Mouse (Mus musculus): ENCODE results near the gene Rpl37. TPM values are rescaled to one million over a fixed set of nuclear protein-coding genes. Genes with fewer than 3 reads are reported as not detected.

Gene Rpl37
- polyA plus RNA-seq (2016; fragmentation: Nextera tagmentation; extraction: Ambion mirVana): 494 and 521 TPM in 2 replicates

DNA sequence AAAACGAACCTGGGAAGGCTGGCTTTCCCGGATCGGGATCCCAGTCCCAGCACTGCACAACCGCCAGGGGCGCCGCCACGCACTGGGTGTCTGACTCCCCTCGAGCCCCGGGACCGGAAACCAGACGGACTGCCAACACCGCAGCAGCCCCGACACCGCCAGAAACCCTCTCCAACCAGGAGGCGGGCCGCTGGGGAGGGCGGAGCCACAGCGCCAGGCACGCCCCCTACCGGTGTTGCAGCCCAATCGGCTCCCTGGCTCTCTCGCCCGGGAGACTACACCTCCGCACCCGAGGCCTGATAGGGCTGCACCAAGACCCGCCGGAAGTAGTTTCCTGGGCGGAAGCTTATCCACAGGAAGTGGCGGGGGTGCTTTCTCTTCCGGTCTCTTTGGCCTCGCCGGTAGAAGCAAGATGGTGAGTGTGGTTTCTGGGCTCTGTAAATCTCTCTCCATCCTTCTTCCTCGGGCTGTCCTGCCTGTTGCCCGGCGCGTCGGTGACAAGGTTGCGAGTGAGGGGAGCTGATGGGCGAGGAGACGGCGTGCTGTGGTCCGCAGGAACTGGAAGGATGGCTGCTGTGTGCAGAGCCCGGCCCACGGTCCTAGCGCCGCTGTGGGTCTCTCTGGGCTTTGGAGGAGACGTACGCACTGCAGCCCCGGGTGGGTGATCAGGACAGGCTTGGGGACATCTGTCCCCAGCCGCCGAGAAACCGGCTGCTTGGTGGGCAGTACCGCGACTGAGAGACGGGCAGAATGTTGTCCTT is at the start of gene Rpl37:
Rpl37 (plus strand) TSS at position 376 of the 761 bp plus-strand sequence.
- Histone ChIP-seq H3K4me3 (peak within 1 kb of the TSS; percentile 87), H3K27ac (replicated peaks) (peak within 1 kb of the TSS; percentile 93), H3K36me3 (replicated peaks) (peaks cover 44% of the 10 kb centered on the region), H3K4me1 (peaks cover 20% of the 10 kb centered on the region), H3K27me3 (replicated peaks; ENCODE audit: low read depth, poor library complexity, severe bottlenecking) (no peaks in the 10 kb centered on the region), H3K9me3 (no peaks in the 10 kb centered on the region)
- DNase-seq (ENCODE audit: low spot score): peak; percentile 100
- WGBS: under 1% methylated on average over 55 of the region's 55 CpGs

DNA sequence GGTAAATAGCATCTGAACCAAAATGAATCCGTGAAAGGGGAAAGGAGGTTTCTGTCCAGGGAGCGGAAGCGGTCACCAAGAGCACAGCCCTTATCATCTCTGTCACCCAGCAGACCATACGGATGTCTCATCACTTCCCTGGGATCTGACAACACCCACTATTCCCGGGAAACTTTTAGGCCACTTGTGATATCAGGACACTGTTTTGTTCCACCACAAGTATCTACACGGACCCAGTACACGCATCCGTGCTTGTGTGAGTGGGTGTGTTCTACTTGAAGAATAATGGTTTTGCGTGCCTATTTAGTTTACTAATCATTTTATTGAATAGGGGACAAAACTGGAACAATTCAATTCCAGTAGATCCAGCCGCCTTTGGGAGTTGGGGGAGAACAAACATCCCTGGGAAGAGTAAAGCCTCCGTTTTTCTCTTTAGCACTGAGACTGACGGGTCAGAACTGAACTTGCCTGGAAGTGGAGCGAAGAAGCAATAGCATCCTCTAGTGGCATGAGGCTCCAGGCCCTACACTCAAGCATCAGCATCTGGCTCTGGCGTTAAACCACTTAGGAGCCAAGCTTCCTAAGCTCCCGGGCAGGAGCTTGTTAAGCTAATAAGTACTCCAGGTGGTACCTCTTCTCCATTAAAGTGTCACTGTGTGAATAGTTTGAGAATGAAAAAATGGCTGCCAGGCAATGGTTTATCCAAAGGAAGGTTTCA is 47.5 kb upstream of the Rpl37 start:
- H3K9me3 ChIP-seq: no peaks in the 10 kb centered on the region
- H3K27ac ChIP-seq (replicated peaks): no peak overlapping the region
- H3K36me3 ChIP-seq (replicated peaks): no peaks in the 10 kb centered on the region
- no peak overlapping the region for H3K4me3 ChIP-seq
- 60% methylated on average over 15 of the region's 15 CpGs for WGBS
- H3K27me3 ChIP-seq (replicated peaks; ENCODE audit: low read depth, poor library complexity, severe bottlenecking): no peaks in the 10 kb centered on the region
- peak; percentile 48 for DNase-seq (ENCODE audit: low spot score)
- no peaks in the 10 kb centered on the region for H3K4me1 ChIP-seq

DNA sequence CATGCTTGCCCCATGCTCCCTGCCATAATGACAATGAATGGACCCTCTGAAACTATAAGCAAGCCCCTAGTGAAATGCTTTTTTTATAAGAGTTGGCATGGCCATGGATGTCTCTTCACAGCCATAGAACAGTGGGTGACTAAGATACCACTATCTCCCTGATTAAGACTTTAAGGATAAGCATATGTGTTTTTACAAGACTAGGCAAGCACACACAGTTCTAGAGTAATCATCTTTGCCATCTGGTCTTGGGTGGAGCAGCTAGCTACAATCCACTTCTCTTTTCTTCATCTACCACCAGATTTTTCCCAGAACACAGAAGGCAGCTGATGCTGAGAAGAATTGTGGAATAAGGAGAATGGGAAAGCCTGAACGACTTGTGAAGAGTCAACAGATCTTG is 35.2 kb upstream of the Rpl37 start:
- Histone ChIP-seq H3K27me3 (replicated peaks; ENCODE audit: low read depth, poor library complexity, severe bottlenecking) (no peaks in the 10 kb centered on the region), H3K36me3 (replicated peaks) (no peaks in the 10 kb centered on the region)
- 79% methylated on average over 1 of the region's 1 CpGs for WGBS

DNA sequence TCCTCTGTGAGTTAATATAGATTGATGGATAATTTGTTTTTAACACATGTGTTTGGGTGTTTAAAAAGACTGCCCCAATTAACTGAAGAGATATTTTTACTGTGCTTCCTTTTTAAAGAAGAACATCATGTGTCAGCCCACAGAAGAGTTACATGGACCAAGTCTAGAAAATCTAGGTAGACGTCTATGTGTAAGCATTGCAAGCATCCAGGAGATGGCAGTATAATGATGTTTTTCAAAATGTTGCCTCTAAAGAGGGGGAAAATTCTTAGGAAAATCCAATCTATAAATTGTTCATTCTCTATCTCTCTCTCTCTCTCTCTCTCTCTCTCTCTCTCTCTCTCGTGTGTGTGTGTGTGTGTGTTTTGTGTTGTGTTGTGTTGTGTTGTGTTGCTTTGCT is 30.3 kb upstream of the Rpl37 start:
- 14% methylated on average over 2 of the region's 2 CpGs for WGBS
- H3K27me3 ChIP-seq (replicated peaks; ENCODE audit: low read depth, poor library complexity, severe bottlenecking): no peaks in the 10 kb centered on the region
- DNase-seq (ENCODE audit: low spot score): no peak

More for the DNA sequence above, 35.2 kb upstream of the Rpl37 start:
- Histone ChIP-seq H3K4me3 (no peak overlapping the region), H3K4me1 (no peaks in the 10 kb centered on the region), H3K27ac (replicated peaks) (no peak overlapping the region), H3K9me3 (no peaks in the 10 kb centered on the region)
- DNase-seq (ENCODE audit: low spot score): no peak

DNA sequence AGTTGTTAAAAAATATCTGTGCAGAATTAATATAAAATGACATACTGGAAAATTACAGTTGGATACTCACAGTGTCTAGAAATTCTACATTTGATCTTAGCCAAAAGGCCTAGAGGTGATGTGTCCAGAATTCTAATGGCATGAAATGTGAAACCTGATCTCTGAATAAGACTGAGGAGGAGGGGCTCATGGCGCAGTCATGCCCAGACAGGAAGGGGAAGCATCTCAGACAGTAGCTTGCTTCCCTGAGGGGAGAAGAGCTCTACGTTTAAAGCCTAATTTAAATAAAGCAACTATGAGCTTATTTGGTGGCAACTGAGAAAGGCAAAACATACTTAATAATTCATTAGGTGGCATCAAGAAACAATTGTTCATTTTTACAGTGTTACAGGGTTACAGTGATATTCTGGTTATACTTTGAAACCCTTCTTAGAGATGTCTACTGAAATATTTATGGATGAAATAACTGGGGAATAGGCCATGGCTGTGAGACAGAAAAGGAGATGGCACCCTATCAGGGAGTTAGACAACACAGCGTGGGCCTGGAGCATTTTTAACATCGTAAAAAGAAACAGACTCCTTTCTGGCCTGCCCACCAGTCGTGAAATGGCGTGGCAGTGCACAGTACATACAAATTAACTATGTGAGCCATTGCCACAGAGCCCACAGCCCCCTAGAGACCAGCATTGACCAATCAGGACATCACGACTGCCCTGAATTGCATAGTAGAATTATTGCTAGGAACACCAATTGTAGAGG is 27.4 kb upstream of the Rpl37 start:
- H3K9me3 ChIP-seq: no peaks in the 10 kb centered on the region
- no peak overlapping the region for H3K4me3 ChIP-seq
- H3K36me3 ChIP-seq (replicated peaks): no peaks in the 10 kb centered on the region
- H3K27me3 ChIP-seq (replicated peaks; ENCODE audit: low read depth, poor library complexity, severe bottlenecking): no peaks in the 10 kb centered on the region
- no peak for DNase-seq (ENCODE audit: low spot score)
- H3K4me1 ChIP-seq: peaks cover 7% of the 10 kb centered on the region
- H3K27ac ChIP-seq (replicated peaks): peak overlapping the region; percentile 1; the same call in 1 of the 2 replicates
- WGBS: 72% methylated on average over 7 of the region's 7 CpGs

More for the DNA sequence above, 30.3 kb upstream of the Rpl37 start:
- Histone ChIP-seq H3K4me1 (peaks cover 7% of the 10 kb centered on the region), H3K36me3 (replicated peaks) (no peaks in the 10 kb centered on the region), H3K27ac (replicated peaks) (no peak overlapping the region), H3K4me3 (no peak overlapping the region), H3K9me3 (no peaks in the 10 kb centered on the region)

DNA sequence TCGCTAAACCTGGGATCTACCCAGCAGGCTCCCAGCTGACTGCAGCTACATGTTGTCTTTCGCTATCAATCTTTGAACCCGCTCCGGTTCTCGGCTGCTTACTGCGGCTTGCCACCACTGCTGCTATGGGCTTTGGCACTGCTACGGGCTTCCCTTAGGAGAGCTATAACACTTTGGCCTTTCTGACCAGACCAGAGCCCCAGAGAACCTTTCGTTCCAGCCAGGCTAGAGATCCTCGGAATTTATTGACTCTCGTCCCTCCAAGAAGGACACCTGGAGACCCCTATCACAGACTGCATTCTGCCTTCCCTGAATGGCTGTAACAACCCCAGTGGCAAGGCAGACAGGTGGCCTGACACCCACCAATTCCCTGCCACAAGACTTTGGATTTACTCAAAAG is 26.3 kb upstream of the Rpl37 start:
- H3K36me3 ChIP-seq (replicated peaks): no peaks in the 10 kb centered on the region
- H3K27me3 ChIP-seq (replicated peaks; ENCODE audit: low read depth, poor library complexity, severe bottlenecking): no peaks in the 10 kb centered on the region
- peaks cover 7% of the 10 kb centered on the region for H3K4me1 ChIP-seq
- H3K27ac ChIP-seq (replicated peaks): no peak overlapping the region
- DNase-seq (ENCODE audit: low spot score): no peak
- 95% methylated on average over 10 of the region's 10 CpGs for WGBS
- H3K4me3 ChIP-seq: no peak overlapping the region
- no peaks in the 10 kb centered on the region for H3K9me3 ChIP-seq

DNA sequence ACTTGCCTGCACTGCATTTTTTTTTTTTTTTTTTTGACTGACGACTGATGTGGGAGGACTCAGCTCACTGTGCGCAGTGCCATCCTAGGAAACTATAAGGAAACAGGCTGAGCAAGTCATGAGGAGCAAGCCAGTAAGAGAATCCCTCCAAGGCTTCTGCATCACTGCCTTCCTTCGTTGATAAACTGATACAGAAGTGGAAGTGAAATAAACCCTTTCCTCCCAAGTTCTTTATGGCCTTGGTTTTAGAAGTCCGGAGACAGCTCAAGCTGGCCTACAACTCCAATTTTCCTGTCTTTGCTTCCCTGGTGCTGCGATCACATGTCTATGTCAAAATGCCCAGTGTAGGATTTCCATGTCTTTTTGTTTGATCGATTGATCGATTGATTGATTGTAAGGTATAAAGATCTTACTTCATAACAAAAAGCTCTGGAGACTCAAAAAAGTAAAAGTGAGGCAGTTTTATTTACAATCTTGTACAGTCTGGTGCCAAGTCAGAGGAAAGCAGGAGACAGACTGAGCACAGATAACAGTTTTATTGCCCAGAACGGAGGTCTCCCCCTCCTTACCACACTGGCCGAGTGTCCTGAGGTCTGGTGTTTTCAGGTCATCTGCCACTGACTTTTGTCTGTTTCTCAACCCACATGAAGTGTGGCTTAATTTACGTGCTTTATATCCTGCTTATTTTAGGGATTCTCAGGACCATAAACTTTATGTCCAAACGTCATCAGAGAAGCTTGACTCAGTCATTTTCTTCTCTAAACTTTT is 20.7 kb upstream of the Rpl37 start:
- no peaks in the 10 kb centered on the region for H3K36me3 ChIP-seq (replicated peaks)

DNA sequence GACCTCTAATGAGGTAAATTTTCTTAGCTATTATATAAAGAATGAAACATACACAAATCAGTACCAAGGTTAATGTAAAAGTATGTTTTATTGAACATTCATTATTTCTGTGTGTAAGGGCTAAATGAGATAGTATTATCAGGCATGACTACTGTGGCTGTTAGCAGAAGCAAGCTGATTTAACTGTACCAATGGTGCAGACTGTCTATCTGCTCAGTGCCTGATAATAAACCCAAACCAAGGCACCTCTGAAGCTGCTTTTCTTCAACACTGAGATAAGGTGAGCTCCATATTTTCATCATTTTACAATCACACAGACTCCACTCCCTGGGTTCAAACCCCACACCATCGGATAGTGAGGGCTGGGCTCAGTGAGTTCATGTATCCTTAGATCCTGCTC is 19.1 kb upstream of the Rpl37 start:
- no peaks in the 10 kb centered on the region for H3K4me1 ChIP-seq
- no peak overlapping the region for H3K4me3 ChIP-seq
- DNase-seq (ENCODE audit: low spot score): no peak
- H3K9me3 ChIP-seq: no peaks in the 10 kb centered on the region
- no peaks in the 10 kb centered on the region for H3K36me3 ChIP-seq (replicated peaks)
- 95% methylated on average over 1 of the region's 1 CpGs for WGBS
- no peak overlapping the region for H3K27ac ChIP-seq (replicated peaks)
- no peaks in the 10 kb centered on the region for H3K27me3 ChIP-seq (replicated peaks; ENCODE audit: low read depth, poor library complexity, severe bottlenecking)

More for the DNA sequence above, 20.7 kb upstream of the Rpl37 start:
- no peaks in the 10 kb centered on the region for H3K9me3 ChIP-seq
- no peak for DNase-seq (ENCODE audit: low spot score)
- WGBS: 88% methylated on average over 11 of the region's 11 CpGs
- no peaks in the 10 kb centered on the region for H3K27me3 ChIP-seq (replicated peaks; ENCODE audit: low read depth, poor library complexity, severe bottlenecking)
- no peak overlapping the region for H3K27ac ChIP-seq (replicated peaks)
- H3K4me3 ChIP-seq: no peak overlapping the region
- H3K4me1 ChIP-seq: no peaks in the 10 kb centered on the region

DNA sequence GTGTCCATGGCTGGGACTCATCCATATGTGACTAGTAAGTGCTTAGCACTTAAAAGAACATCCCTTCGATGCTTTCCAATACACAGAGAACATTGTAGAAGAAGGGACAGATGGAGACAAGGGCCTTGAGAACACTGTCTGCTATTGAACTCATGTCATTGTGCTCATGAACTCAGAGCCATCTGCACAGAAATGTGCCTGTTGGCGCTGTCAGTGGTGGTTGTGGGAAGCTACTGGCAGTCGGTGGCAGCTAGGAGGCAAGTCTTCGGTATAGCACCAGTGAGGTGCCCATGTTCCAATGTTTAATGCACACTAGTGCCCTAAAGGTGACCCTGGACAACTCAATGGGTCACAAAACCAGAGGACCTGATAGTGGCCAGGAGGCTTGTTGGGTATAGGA is 14.1 kb upstream of the Rpl37 start:
- Histone ChIP-seq H3K4me3 (no peak overlapping the region), H3K36me3 (replicated peaks) (no peaks in the 10 kb centered on the region), H3K4me1 (no peaks in the 10 kb centered on the region), H3K9me3 (no peaks in the 10 kb centered on the region), H3K27me3 (replicated peaks; ENCODE audit: low read depth, poor library complexity, severe bottlenecking) (no peaks in the 10 kb centered on the region), H3K27ac (replicated peaks) (no peak overlapping the region)
- WGBS: 93% methylated on average over 4 of the region's 4 CpGs
- DNase-seq (ENCODE audit: low spot score): no peak

DNA sequence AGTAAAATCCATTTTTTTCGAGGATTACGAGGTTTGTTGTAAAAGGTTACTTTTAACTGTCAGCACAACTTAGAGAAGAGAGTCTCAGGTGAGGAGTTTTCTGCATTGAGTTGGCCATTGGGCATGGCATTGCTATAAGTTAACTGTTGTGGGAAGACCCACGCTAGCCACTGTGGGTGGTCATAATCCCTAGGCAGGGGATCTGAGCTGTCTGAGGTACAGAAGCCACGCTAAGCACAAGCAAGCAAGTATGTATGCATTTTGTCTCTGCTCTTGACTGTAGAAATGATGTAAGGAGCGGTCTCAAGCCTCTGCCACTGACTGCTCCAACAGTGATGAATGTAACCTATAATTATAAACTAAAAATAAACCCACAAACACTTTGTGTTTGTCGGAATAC is 10.6 kb upstream of the Rpl37 start:
- Histone ChIP-seq H3K4me3 (no peak overlapping the region), H3K36me3 (replicated peaks) (no peaks in the 10 kb centered on the region), H3K27me3 (replicated peaks; ENCODE audit: low read depth, poor library complexity, severe bottlenecking) (no peaks in the 10 kb centered on the region), H3K4me1 (no peaks in the 10 kb centered on the region), H3K27ac (replicated peaks) (no peak overlapping the region), H3K9me3 (no peaks in the 10 kb centered on the region)
- no peak for DNase-seq (ENCODE audit: low spot score)
- WGBS: 82% methylated on average over 6 of the region's 6 CpGs

DNA sequence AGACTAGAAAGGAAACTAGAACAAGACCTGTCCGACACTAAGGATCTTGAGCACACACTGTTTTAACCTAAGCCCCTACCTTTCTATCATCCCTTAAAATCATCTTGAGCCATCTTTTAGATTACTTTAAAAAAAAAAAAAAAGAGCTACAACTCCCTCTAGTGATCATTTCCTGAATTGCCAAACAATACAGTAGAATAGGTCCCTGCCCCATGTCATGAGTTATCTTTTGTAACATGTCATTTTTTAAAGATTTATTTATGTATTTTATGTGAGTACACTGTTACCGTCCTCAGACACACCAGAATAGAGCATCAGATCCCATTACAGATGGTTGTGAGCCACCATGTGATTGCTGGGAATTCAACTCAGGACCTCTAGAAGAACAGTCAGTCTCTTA is 10.2 kb upstream of the Rpl37 start:
- Histone ChIP-seq H3K4me1 (no peaks in the 10 kb centered on the region), H3K4me3 (no peak overlapping the region), H3K9me3 (no peaks in the 10 kb centered on the region), H3K27ac (replicated peaks) (no peak overlapping the region), H3K36me3 (replicated peaks) (no peaks in the 10 kb centered on the region), H3K27me3 (replicated peaks; ENCODE audit: low read depth, poor library complexity, severe bottlenecking) (no peaks in the 10 kb centered on the region)
- no peak for DNase-seq (ENCODE audit: low spot score)
- WGBS: 53% methylated on average over 2 of the region's 2 CpGs
